Mouse (Mus musculus) c-Kit-positive CD71-positive TER-119-negative erythroid progenitor cells, embryonic 14.5 days (primary cell): ENCODE measurements around the gene Fn1.

Experiments
- DNase-seq: peaks from one replicate; pipeline ENCODE4 v3.0.0-alpha.2; 2013; ENCODE audit warnings: low read depth

Fn1 gene

DNA sequence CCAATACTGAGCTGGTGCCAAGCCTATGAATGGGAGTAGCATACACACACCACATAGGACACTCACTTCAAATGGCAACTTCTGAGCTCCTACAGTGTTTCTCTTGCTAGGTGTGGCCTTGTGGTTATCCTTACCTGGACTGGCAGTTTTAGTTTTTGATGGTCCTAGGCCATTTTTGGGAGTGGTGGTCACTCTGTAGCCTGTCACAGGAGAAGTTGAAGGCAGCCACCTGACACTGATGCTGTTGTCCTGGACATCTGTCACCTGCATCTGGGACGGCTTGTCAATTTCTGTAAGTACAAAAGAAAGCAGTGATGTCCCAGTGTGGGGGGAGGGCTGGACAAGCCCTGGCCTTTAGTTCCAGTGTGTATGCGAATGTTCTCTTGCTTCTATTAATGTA, 47.2 kb downstream of the Fn1 start:
- DNase-seq = no peak

- DNase-seq = no peak
Measured at GRCm38 (mm10) chr1:71595365-71595764, 57.6 kb downstream of the Fn1 start.

DNA sequence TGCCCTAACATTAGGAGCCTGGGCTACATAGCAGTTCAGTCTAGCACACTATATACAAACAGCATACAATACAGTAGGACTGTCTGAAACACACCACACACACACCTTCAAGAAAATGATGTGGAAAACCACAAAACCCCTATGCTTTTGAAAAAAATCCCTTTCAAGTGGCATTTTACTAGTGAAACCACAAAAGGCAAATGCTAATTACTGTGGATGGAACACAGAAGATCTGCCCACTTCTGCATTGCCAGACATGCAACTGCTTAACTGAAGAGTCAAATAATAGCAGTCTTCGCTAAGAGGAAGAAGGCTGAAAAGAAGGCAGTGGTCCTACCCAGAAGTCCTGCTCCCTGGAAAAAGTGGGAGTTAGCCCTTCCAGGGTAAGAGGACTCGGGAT, 58.7 kb downstream of the Fn1 start:
- no peak for DNase-seq

- no peak for DNase-seq
Measured at GRCm38 (mm10) chr1:71593184-71593583, 59.8 kb downstream of the Fn1 start.

DNA sequence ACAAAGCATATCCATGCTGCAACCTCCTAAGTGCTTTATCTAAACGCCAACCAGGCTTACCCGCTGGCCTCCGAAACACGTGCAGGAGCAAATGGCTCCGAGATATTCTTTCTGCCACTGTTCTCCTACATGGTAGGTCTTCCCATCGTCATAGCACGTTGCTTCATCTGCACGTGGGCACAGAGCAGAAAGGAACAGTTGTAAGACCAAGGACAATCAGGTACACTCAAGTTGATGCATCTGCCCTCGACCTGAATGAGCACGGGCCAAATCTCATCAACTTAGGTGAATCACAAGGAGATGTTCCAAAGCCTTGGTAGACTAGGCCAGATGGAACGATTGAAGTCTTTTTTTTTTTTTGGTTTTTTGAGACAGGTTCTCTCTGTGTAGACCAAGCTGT, 63.0 kb downstream of the Fn1 start:
- DNase-seq = no peak

GRCm38 (mm10) chr1:71586658-71587057, 66.3 kb downstream of the Fn1 start:
- no peak for DNase-seq

- no peak for DNase-seq
Measured at GRCm38 (mm10) chr1:71583900-71584299, 69.1 kb downstream of the Fn1 start.

- DNase-seq = no peak
Measured at GRCm38 (mm10) chr1:71583302-71583701, 69.7 kb downstream of the Fn1 start.

GRCm38 (mm10) chr1:71580408-71580807, 72.6 kb downstream of the Fn1 start:
- no peak for DNase-seq

- DNase-seq = no peak
Measured at GRCm38 (mm10) chr1:71579526-71579925, 73.5 kb downstream of the Fn1 start.

GRCm38 (mm10) chr1:71576837-71577236, 76.2 kb downstream of the Fn1 start:
- no peak for DNase-seq

DNA sequence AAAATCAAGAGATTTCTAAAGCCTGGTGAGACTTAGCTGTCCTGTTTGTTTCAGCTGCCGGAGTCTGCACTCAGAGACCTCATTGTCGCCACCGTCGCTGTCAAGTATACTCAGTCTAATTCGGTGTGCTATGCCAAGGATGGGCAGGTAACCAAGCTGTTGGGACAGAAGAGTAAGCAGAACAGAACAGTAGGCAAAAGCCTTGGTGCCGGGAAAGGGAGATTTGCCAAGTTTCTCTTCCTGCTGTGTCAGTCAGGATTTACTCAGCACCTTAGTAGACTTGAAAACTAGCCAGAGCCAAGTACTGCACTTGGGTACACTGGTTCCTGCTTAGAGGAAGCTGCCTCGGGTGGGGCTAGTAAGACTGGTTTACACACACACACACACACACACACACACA, 77.0 kb downstream of the Fn1 start:
- DNase-seq = no peak

- DNase-seq = no peak
Measured at GRCm38 (mm10) chr1:71570116-71570515, 82.9 kb downstream of the Fn1 start.

- DNase-seq = no peak
Measured at GRCm38 (mm10) chr1:71567884-71568605, 85.0 kb downstream of the Fn1 start.

DNA sequence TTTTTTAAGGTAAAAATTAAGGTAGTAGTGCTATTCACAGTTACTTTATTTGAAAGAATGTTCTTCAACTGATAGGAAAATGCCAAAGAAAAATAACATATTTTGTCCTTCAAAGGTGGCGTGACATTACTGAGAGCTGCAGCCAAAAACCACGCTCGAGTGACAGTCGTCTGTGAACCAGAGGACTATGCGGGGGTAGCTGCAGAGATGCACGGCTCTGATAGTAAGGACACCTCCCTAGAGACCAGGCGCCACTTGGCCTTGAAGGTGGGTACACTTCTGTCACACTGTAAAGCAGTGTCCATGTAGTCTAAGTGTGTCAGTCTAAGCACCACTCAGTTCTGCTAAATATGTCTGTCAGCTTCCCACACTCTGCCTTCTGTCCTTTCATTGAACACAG, 88.7 kb downstream of the Fn1 start:
- no peak for DNase-seq

DNA sequence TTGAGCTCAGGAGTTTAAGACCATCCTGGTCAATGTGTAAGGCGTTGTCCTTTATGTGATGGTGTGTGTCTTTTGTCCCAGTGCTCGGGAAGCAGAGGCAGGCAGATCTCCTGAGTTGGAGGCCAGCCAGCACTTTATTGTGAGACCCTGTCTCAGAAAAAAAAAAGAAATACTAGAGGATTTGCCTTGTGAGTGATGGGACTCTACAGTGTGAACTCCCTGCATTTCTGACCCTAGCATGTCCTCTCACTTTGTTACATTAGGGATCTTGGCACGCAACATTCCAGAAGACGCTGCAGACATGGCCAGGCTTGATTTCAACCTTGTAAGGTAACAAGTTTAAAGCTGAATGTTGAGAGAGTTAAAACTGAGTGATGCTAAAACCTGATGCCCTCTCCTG, 92.4 kb downstream of the Fn1 start:
- DNase-seq = no peak

GRCm38 (mm10) chr1:71556688-71557612, 96.0 kb downstream of the Fn1 start, which contains the start of gene Atic:
Atic (plus strand) TSS chr1:71557150.
- DNase-seq = peak; percentile 90

DNA sequence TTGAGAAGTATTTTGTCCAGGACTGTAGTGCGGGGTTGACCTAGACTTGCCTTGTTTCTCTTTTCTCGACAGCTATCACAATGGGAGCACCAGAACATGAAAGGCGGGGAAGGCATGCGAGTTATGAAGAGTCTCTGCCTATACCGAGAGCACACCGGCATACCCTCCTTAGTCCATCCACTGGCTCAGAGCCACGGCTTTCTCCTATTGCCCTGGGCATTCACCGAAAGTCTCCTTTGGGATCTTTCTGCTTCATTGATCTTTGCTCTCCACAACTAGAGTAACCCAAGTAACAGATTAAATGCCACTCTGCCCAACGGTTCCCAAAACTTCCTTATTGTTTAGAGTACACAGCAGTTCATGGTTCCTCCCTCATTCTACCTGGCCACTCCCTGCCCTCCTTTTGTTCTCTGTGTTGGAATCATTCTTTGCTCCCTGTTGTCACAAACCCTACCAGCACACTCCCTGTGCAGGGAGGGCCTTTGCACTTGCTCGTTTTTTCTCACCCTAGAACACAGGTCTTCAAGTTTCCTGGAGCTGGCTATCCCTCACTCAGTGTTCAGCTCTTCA, 102.3 kb downstream of the Fn1 start:
- no peak for DNase-seq

- no peak for DNase-seq
Measured at GRCm38 (mm10) chr1:71540437-71540836, 112.6 kb downstream of the Fn1 start.

DNA sequence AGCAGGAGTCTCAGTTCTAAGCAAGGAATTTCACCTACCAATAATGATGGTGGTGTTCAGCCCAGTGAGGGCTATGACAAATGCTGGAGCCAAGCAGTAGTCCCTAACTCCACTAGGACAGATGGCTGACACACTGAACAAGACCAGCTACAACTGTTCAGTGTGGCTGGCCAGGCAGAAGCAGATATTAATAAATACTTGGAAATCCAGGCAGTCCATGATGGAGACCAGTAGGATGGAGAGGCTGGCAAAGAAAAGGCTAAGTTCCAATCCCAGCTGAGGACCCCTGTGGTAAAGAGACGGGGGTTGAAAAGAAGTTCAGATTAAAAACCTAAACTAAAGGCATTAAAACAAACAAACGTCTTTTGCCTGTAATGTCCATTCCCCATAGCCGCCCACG, 113.4 kb downstream of the Fn1 start:
- DNase-seq = no peak
